Mouse (Mus musculus) ovary, adult 18-20 months (tissue): ENCODE results near the gene Tsc22d3.
A peak's percentile ranks its signal among the peaks of the same experiment; 100 is the strongest.

Experiments
- DNase-seq: peaks from one replicate; pipeline ENCODE4 v3.0.0; 2022; ENCODE audit warnings: low spot score, mixed read lengths

The Tsc22d3 gene

GRCm38 (mm10) chrX:140600410-140601109 is at the start of gene Tsc22d3:
Gene Tsc22d3, minus strand, starts transcription at chrX:140600659.
- DNase-seq = peak; percentile 26

- DNase-seq = no peak
Observed at GRCm38 (mm10) chrX:140639592-140639991, 39.1 kb upstream of the Tsc22d3 start.

- no peak for DNase-seq
Observed at GRCm38 (mm10) chrX:140638028-140638427, 37.6 kb upstream of the Tsc22d3 start.

GRCm38 (mm10) chrX:140624875-140625594 is 24.6 kb upstream of the Tsc22d3 start:
- DNase-seq = no peak

GRCm38 (mm10) chrX:140609938-140610337 is 9.5 kb upstream of the Tsc22d3 start:
- DNase-seq = no peak

- no peak for DNase-seq
Observed at GRCm38 (mm10) chrX:140601884-140602283, 1.4 kb upstream of the Tsc22d3 start.

- DNase-seq = no peak
Observed at GRCm38 (mm10) chrX:140601311-140601710, 852 bp upstream of the Tsc22d3 start.

- no peak for DNase-seq
Observed at GRCm38 (mm10) chrX:140599561-140600409, 674 bp downstream of the Tsc22d3 start.

GRCm38 (mm10) chrX:140598850-140599560 is 1.5 kb downstream of the Tsc22d3 start:
- peak; percentile 49 for DNase-seq

GRCm38 (mm10) chrX:140598194-140598849 is 2.1 kb downstream of the Tsc22d3 start:
- DNase-seq = peak; percentile 8

- no peak for DNase-seq
Observed at GRCm38 (mm10) chrX:140591176-140591575, 9.3 kb downstream of the Tsc22d3 start.

- DNase-seq = no peak
Observed at GRCm38 (mm10) chrX:140590142-140590541, 10.3 kb downstream of the Tsc22d3 start.

- no peak for DNase-seq
Observed at GRCm38 (mm10) chrX:140589194-140589751, 11.2 kb downstream of the Tsc22d3 start.

GRCm38 (mm10) chrX:140588534-140588933 is 11.9 kb downstream of the Tsc22d3 start:
- DNase-seq = no peak

GRCm38 (mm10) chrX:140580416-140580815 is 20.0 kb downstream of the Tsc22d3 start:
- DNase-seq = no peak

GRCm38 (mm10) chrX:140575636-140576035 is 24.8 kb downstream of the Tsc22d3 start:
- DNase-seq = no peak

GRCm38 (mm10) chrX:140575200-140575599 is 25.3 kb downstream of the Tsc22d3 start:
- DNase-seq = no peak

- no peak for DNase-seq
Observed at GRCm38 (mm10) chrX:140572702-140573338, 27.6 kb downstream of the Tsc22d3 start.

GRCm38 (mm10) chrX:140569595-140569994 is 30.9 kb downstream of the Tsc22d3 start:
- no peak for DNase-seq

- peak; percentile 49 for DNase-seq
Observed at GRCm38 (mm10) chrX:140567711-140568407, 32.6 kb downstream of the Tsc22d3 start.
